Comparison of ENCODE assay signal across 10 mouse cellular contexts in genomic region chr12:105258787-105259186, GRCm38 (mm10). TPM values are rescaled to one million over a fixed set of nuclear protein-coding genes. Genes with fewer than 3 reads are reported as not detected.
DNase-seq lines count a peak whose midpoint lies in the region; ATAC-seq and TF ChIP-seq lines count a peak whose summit lies in the region.
"Had no signal": no experiment of that assay in that cellular context is flagged by ENCODE, and none has a peak within 500 bp of the region (broad histone marks: within the 10 kb centered on the region; RNA-seq: fewer than 3 reads in every experiment).

No protein-coding gene starts in this region.

- H3K4me3 ChIP-seq in kidney, embryonic 16.5 days (ENCODE audit: low read length), result no peak overlapping the region
- H3K4me3 ChIP-seq in G1E (ENCODE audit: low read depth, low read length), result no peak overlapping the region
- no peak overlapping the region for H3K4me3 ChIP-seq in embryonic facial prominence, embryonic 10.5 days

- H3K9ac ChIP-seq in kidney, embryonic 16.5 days (replicated peaks; ENCODE audit: low read length), result no peak overlapping the region

- no peaks in the 10 kb centered on the region for H3K27me3 ChIP-seq in kidney, embryonic 16.5 days (ENCODE audit: insufficient read depth, low read length)
- H3K27me3 ChIP-seq in G1E (ENCODE audit: insufficient read depth, low read length), result no peaks in the 10 kb centered on the region
- H3K27me3 ChIP-seq in embryonic facial prominence, embryonic 10.5 days (replicated peaks; ENCODE audit: low read depth, poor library complexity, severe bottlenecking), result no peaks in the 10 kb centered on the region

- no peak for ATAC-seq in kidney, embryonic 16.5 days (ENCODE audit: low FRiP score, low TSS enrichment)
- ATAC-seq in G1E (ENCODE audit: extremely low read depth, insufficient number of reproducible peaks, low FRiP score, poor library complexity, severe bottlenecking), result no peak

- intact Hi-C loops in heart, postnatal 36 days (cut with DNase I), result no loop called here
- intact Hi-C loops in heart, postnatal 10 days (cut with DNase I), result no loop called here

- 10% methylated on average over 9 of the region's 9 CpGs for WGBS in kidney, embryonic 16.5 days
- WGBS in embryonic facial prominence, embryonic 10.5 days, result 8% methylated on average over 9 of the region's 9 CpGs

- H3K4me1 ChIP-seq in kidney, embryonic 16.5 days (ENCODE audit: insufficient read depth, low read length), result no peaks in the 10 kb centered on the region
- no peaks in the 10 kb centered on the region for H3K4me1 ChIP-seq in G1E (ENCODE audit: insufficient read depth, low read depth, low read length)
- no peaks in the 10 kb centered on the region for H3K4me1 ChIP-seq in embryonic facial prominence, embryonic 10.5 days

- H3K4me2 ChIP-seq in kidney, embryonic 16.5 days (replicated peaks; ENCODE audit: low read depth, low read length), result no peak overlapping the region

- DNase-seq in kidney, adult 18-20 months, result peak; percentile 3
- DNase-seq in 3T3-L1 (ENCODE audit: low read depth, low spot score) (peak; percentile 6), G1E (ENCODE audit: low spot score) (no peak)
- DNase-seq in embryonic facial prominence, embryonic 10.5 days (ENCODE audit: low spot score), result peak; percentile 57
- no peak for DNase-seq in B cell, adult 2 months
- no peak for DNase-seq in heart, postnatal 36 days
- DNase-seq in heart, postnatal 10 days, result no peak

- no peaks in the 10 kb centered on the region for H3K9me3 ChIP-seq in kidney, embryonic 16.5 days (ENCODE audit: low read length)
- H3K9me3 ChIP-seq in G1E (replicated peaks), result peaks cover 77% of the 10 kb centered on the region
- no peaks in the 10 kb centered on the region for H3K9me3 ChIP-seq in embryonic facial prominence, embryonic 10.5 days

- H3K36me3 ChIP-seq in kidney, embryonic 16.5 days (ENCODE audit: insufficient read depth, low read length), result no peaks in the 10 kb centered on the region
- no peaks in the 10 kb centered on the region for H3K36me3 ChIP-seq in G1E (replicated peaks)
- H3K36me3 ChIP-seq in embryonic facial prominence, embryonic 10.5 days (replicated peaks), result no peaks in the 10 kb centered on the region

- H3K27ac ChIP-seq in kidney, embryonic 16.5 days (ENCODE audit: low read length), result no peak overlapping the region
- H3K27ac ChIP-seq in embryonic facial prominence, embryonic 10.5 days (replicated peaks), result no peak overlapping the region

- peak; percentile 72 for TF ChIP-seq CTCF in G1E (IDR thresholded peaks at IDR 0.05; ENCODE audit: low read depth, low read length)

RNA-seq across cellular contexts. Expression of gene Tcl1, which starts 36.2 kb away (rescaled TPM):
- polyA plus RNA-seq in kidney, embryonic 16.5 days (2015; fragmentation: Nextera tagmentation; extraction: Ambion mirVana), result not detected in 2 replicates
- total RNA-seq in G1E (2014; fragmentation: Nextera tagmentation) (not detected in 2 replicates), G1E (2017) (0.29 and 0.49 TPM in 2 replicates)
- polyA plus RNA-seq in G1E (2012), result not detected in 2 replicates
- not detected in 2 replicates for polyA plus RNA-seq in embryonic facial prominence, embryonic 10.5 days (2016; fragmentation: Nextera tagmentation; extraction: Ambion mirVana)
- not detected for total RNA-seq in heart, postnatal 36 days (2021)
- not detected for total RNA-seq in heart, postnatal 10 days (2021)
- total RNA-seq: neutrophil, adult 5-6 weeks had no signal
- polyA plus RNA-seq: gonadal fat pad, adult 2 months had no signal

RNA-seq across cellular contexts. Expression of gene Tcl1b4, which starts 57.0 kb away (rescaled TPM):
- polyA plus RNA-seq in kidney, embryonic 16.5 days (2015; fragmentation: Nextera tagmentation; extraction: Ambion mirVana), result not detected in 2 replicates
- not detected in 2 replicates for total RNA-seq in G1E (2014; fragmentation: Nextera tagmentation)
- 0.22 TPM in 1 of 2 replicates, not detected in the other for total RNA-seq in G1E (2017)
- polyA plus RNA-seq in G1E (2012), result not detected in 2 replicates
- polyA plus RNA-seq in embryonic facial prominence, embryonic 10.5 days (2016; fragmentation: Nextera tagmentation; extraction: Ambion mirVana), result not detected in 2 replicates
- total RNA-seq in heart, postnatal 36 days (2021), result not detected
- total RNA-seq in heart, postnatal 10 days (2021), result not detected
- total RNA-seq: neutrophil, adult 5-6 weeks had no signal
- polyA plus RNA-seq: gonadal fat pad, adult 2 months had no signal

Comparison
In these comparisons a context has a peak if more than half of its experiments do, and no peak if none do; other contexts are left out.
1. DNase-seq: peak in kidney, adult 18-20 months (single experiment), 3T3-L1 (single experiment) and embryonic facial prominence, embryonic 10.5 days (single experiment); none in G1E (single experiment), B cell, adult 2 months (0 of 2), heart, postnatal 36 days (0 of 2) and heart, postnatal 10 days (0 of 2).